Mouse (Mus musculus): Measurements from ENCODE around the gene Hnf1b. TPM values are rescaled to one million over a fixed set of nuclear protein-coding genes. Genes with fewer than 3 reads are reported as not detected.

Gene Hnf1b
- 0.15 TPM for polyA plus RNA-seq (2017; shearing (Covaris generic))

DNA sequence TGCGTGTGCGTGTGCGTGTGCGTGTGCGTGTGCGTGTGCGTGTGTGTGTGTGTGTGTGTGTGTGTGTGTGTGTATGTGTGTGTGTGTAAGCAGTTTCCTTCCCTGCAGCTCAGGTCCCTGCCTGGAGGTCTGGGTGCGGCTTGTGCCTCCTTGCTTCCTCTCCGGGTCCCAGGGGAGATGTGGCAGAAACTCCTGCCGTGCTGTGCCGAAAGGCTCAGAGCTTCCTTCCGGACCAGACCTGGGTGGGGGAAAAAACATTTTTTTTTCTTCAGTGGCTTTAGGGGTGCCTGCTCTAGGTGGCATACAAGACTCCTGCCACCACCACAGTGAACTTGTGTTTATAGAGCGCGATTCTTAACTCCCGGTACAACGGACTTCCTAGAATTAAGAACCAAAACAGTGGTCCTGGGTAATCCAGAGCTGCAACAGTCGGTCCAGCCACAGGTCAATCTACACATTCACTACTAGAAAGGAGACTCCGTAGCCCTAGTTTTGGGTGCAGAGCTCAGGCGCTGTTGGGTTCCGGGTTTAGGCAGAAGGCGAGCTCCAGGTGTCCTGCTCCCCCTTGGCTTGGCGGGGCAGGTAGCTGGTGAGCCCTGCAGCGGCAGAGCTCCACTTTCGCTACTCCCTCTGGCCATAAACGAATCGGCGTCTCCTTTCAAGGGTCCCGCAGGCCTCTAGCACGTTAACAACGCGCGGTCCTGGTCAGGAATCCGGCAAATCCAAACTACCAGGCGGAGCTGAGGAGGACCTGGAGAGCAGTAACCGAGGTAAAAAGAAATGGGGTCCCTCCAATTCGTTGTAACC, at the start of gene Hnf1b:
Gene Hnf1b, plus strand, starts transcription at position 535 of the 807 bp plus-strand sequence.

DNA sequence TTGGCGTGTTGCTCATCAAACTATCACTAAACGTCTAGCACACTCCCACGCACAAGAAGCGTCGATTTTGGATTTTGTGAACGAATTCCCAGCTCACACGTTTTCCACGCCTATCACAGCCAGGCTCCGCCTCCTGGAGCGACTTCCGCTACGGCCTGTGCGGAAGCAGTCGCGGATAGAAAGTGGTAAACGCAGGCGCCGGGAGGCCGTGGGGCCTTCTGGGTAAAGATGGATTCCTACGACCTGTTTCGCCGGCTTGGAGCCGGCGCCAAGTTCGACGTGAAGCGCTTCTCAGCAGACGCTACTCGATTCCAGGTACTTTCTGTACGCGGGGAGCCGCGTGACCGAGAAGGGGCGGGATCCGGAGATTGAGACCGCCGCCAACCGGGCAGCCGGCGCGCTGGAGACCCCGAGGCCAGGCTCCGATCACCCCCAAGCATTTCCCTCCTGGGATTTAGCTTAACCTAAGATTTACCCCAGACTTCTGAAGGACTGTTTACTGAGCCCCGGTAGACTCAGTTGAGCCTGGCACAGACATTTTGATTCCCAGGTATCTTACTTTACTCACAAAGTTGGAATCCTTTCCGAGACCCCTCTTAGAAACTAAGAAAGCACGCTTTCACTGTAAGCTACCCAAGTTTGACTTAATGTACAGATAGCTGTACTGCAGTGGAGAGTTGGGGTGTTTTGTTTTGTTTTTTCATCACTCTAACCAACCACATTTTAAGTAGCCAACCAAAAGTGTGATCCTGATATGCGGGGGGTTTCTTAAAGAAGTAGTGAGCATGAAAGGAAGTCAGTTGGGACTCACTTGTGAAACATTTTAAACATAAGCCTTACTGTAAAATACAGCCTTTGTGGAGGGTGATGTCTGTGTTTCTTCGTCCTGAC, 92.3 kb downstream of the Hnf1b start, which contains the start of gene Ddx52:
Gene Ddx52, plus strand, starts transcription at position 113 of the 891 bp plus-strand sequence.

Other genes starting within 250 kb of the Hnf1b start
- gene Rpl9-ps1, start 204.4 kb upstream of the Hnf1b start, polyA plus RNA-seq (2017; shearing (Covaris generic)): not detected
- gene Ccl3, start 200.7 kb upstream of the Hnf1b start, polyA plus RNA-seq (2017; shearing (Covaris generic)): 25.2 TPM
- 91.7 TPM for gene Ccl4, start 187.5 kb upstream of the Hnf1b start, polyA plus RNA-seq (2017; shearing (Covaris generic))
- gene Wfdc17, start 146.1 kb upstream of the Hnf1b start, polyA plus RNA-seq (2017; shearing (Covaris generic)): not detected
- not detected for gene Wfdc18, start 141.0 kb upstream of the Hnf1b start, polyA plus RNA-seq (2017; shearing (Covaris generic))
- gene Wfdc21, start 103.1 kb upstream of the Hnf1b start, polyA plus RNA-seq (2017; shearing (Covaris generic)): not detected
- 27.3 TPM for gene Heatr6, start 96.4 kb upstream of the Hnf1b start, polyA plus RNA-seq (2017; shearing (Covaris generic))
- 47.9 TPM for gene Ddx52, start 92.0 kb downstream of the Hnf1b start, polyA plus RNA-seq (2017; shearing (Covaris generic))
- 36.7 TPM for gene Synrg, start 114.4 kb downstream of the Hnf1b start, polyA plus RNA-seq (2017; shearing (Covaris generic))
- gene Dusp14, start 219.2 kb downstream of the Hnf1b start, polyA plus RNA-seq (2017; shearing (Covaris generic)): 10.1 TPM